In the genomic region with DNA sequence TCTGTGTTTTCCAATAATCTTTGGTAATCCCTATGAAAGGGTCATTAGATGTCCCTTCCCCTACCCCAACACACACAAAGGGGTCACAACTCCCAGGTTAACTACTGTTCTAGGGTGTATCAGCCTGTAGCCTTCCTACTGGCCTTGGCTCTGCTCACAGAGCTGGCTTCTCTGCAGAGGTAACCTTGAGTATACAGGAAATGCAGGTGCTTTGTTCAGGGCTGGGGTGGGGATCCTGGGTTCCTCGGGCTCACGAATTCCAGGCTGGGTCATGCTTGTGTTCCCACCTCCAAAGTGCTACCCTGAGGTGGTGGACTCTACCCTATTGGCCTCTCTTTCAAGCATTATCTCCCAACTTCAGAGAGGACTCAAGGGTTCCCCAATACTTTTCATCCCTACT, we compare ENCODE assay signal across 21 mouse cellular contexts. TPM values are rescaled to one million over a fixed set of nuclear protein-coding genes. Genes with fewer than 3 reads are reported as not detected.
"Had no signal": no experiment of that assay in that cellular context is flagged by ENCODE, and none has a peak within 500 bp of the region (broad histone marks: within the 10 kb centered on the region; RNA-seq: fewer than 3 reads in every experiment).

No protein-coding gene starts in this region.

- H3K27me3 ChIP-seq: neural tube, embryonic 15.5 days; stomach, embryonic 15.5 days had no signal

- DNase-seq: retina, postnatal 1 day; right cerebral cortex, adult 18-20 months; right cerebral cortex, postnatal 14 days; right cerebral cortex, postnatal 25 days; right cerebral cortex, postnatal 4 days; spleen, adult 18-20 months; thymus, adult 18-20 months; thymus, adult 2 months; thymus, postnatal 14 days; thymus, postnatal 25 days; thymus, postnatal 36 days; thymus, postnatal 4 days had no signal

- H3K9me3 ChIP-seq: neural tube, embryonic 15.5 days; stomach, embryonic 15.5 days had no signal

- H3K4me3 ChIP-seq: neural tube, embryonic 15.5 days; stomach, embryonic 15.5 days had no signal

- H3K27ac ChIP-seq: neural tube, embryonic 15.5 days; stomach, embryonic 15.5 days; stomach, postnatal 0 days had no signal

- H3K4me2 ChIP-seq: neural tube, embryonic 15.5 days; stomach, embryonic 15.5 days had no signal

- H3K9ac ChIP-seq: neural tube, embryonic 15.5 days; stomach, embryonic 15.5 days had no signal

- H3K4me1 ChIP-seq: stomach, embryonic 15.5 days had no signal

RNA-seq across cellular contexts. Expression of gene Birc7, which starts 56.8 kb away (rescaled TPM):
- polyA plus RNA-seq: neural tube, embryonic 15.5 days; small intestine, adult 2 months; spleen, adult 2 months; stomach, embryonic 14.5 days; stomach, embryonic 16.5 days; testis, adult 2 months; urinary bladder, adult 2 months had no signal

RNA-seq across cellular contexts. Expression of gene Chrna4, which starts 57.7 kb away (rescaled TPM):
- polyA plus RNA-seq: spleen, adult 2 months had no signal
